Mouse (Mus musculus) CD8-positive naive resting alpha-beta T cell, adult 2 months (primary cell): ENCODE results near the gene Usp40.
"Not testable (repeated sequence)": the region's sequence is repeated elsewhere in the genome, so short reads cannot be mapped to it uniquely, and the experiment has no call there.

Experiments used
- DNase-seq, 2 experiments: peaks; one replicate each; pipeline ENCODE4 v3.0.0; 2022; ENCODE audit warnings: low read depth in 2 of 2, low spot score in 2 of 2

Gene Usp40

DNA sequence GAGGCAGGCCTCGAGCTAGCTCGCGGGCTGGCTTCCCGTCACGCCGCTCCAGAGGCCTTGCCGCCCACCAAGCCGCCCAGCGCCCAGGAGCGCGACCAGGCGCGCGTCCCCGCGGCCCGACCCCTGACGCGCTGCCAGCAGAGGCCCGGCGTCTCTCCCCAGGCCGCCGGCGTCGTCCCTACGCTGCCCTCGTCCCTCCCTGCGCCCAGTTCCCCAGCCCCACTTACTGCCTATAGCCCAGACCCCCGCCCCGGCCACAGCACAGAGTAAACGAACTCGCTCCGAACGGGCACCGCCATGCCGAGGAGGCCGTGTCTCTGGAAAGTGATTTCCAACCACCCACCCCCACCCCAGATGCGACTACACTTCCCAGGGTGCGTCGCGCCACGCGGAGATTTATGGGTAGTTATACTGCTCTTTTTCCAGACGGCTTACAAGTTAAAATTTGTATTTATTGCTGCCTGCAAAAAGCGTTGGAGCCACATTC is at the start of gene Usp40:
TSS of gene Usp40 (minus strand) at position 341 of the 487 bp plus-strand sequence.
- DNase-seq: peak; percentile 51 to 76

DNA sequence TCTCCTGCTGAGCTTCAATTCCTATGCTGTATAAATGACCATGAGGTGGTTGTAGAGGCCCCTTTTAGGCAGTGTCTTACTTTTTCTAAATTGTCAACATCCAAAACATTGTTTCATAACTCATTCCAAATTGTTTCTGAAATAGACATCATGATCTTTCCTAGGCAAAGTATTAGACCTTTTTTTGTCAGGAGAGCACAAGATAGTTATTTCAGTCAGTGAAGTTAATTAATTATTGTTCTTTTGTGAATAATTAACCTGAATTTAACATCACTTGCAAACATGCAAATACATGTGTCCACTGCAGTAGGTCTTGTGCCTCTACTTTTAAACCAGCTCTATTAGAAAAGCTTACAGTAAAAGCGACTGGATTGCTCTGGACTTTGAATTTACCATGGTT is 46.7 kb upstream of the Usp40 start, which contains the start of gene Ugt1a10:
TSS of gene Ugt1a10 (plus strand) at position 301 of the 400 bp plus-strand sequence.
- no peak for DNase-seq

DNA sequence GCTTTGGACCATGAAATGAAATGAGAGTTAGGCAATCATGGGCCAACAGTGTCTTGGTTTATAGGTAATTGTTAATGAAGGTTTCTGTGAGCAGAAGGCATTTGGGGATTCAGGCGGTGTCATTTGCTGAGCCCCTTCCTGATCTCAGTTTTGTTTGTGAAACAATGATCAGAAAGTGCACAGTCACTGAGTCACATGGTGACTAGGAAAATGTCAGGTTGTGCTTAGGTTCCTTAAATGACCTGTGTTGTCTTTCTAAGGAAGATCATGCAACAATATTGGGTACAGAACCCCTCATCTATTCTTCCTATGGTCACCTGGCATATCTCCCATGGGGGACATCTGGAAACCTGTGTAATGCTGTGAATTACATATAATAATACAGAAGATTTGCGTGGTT is 39.1 kb upstream of the Usp40 start:
- not testable (repeated sequence) for DNase-seq

DNA sequence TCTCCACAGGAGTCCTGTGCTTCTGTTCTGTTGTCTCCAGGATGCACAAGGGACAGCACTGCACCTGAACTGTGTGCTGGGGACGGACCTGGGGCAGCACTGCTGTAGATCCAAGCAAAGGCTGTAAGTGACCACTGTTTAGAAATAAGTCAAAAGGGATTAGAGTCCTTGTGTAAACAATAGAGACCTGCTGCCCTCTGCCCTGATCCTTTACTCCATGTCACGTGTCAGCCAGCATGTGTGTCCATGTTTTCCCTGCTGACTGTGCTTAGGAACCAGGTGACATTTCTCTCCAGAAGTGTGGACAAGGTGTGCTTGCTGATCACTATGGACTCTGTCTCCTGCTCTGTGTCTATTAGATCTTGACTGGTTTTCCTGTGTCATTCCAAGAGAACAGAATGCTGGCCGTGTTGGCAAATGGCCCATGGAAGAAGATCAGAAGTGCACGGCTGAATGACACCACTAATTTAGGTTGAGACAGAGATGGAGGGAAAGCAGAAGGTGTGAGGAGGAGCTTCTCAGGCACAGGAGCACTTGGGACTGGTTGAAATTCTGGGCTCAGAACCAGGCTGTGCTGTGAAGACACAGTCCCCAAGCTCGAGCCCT is 36.6 kb upstream of the Usp40 start:
- DNase-seq: not testable (repeated sequence)

DNA sequence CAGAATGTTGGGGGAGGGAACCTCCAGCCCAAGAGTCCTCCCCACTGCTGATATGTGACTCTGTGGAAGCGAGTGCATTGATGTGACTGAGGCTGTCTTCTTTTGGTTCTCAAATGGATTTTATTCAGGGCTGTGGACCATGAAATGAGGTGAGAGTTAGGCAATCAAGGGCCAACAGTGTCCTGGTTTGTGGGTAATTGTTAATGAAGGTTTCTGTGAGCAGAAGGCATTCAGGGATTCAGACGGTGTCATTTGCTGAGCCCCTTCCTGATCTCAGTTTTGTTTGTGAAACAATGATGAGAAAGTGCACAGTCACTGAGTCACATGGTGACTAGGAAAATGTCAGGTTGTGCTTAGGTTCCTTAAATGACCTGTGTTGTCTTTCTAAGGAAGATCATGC is 34.7 kb upstream of the Usp40 start:
- DNase-seq: not testable (repeated sequence)

DNA sequence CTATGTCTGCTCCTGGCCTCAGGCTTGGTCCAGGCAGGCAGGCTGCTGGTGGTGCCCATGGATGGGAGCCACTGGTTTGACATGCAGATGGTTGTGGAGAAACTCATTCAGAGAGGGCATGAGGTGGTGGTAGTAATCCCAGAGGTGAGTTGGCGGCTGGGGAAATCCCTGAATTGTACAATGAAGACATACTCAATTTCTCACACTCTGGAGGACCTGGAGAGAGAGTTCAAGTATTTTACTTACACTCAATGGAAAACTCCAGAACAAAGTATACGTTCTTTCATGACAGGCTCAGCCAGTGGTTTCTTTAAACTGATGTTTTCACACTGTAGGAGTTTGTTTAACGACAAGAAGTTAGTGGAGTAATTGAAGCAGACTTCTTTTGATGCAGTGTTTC is 16.9 kb upstream of the Usp40 start:
- not testable (repeated sequence) for DNase-seq

DNA sequence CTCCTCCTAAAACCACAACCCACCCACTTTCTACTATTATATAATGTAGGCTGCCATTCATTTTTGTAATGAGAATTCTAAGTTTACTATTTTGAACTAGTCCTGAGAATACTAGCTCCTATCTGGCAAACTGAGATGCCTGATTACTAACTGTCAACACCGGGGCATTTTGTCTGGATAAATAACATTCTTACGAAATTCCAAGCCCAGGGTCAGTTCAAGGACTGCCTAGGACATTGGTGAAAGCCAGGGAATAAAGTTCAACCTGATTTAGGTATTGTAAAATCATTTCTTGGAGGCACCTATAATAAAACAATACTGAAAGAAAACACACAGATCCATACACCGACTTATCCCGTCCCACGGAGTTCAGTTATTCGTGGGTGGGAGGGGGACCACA is 7.0 kb upstream of the Usp40 start:
- DNase-seq: no peak

DNA sequence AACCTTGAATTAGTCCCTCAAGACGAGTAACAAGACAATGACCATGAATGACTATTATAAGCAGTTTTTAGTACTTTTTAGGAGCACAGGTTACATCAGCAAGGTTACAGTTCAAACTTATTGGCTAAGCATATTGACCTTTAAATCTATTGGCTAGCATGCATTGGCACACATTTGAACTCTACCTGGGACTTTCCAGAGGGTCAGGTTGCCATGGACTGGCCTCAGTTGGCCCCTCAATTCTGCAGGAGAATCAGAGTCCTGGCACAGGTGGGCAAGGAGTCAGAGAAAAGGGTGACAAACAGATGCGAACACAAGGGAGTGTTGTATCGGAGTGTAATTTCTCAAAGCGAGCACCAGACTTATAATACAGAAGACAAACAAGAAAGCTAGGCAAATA is 6.3 kb upstream of the Usp40 start:
- DNase-seq: no peak

DNA sequence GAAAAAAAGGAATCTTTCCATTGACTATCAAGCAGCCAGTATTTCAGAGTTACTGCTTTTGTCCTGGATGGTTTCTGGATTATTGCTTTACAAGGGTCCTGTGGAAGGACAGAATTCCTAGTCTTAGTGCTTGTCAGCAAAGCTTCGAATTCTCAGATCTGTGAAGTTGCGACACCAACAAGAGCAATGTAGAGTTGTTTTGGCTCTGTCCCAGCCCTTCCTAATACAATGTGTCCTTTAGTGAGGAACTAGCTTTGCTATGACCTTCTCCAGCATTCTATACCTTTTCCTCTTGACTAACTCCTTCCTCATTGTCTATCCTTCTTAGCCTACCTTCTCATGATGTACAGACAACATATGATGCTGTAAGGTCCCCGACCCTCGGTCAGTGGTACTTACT is 5.8 kb upstream of the Usp40 start:
- DNase-seq: no peak

DNA sequence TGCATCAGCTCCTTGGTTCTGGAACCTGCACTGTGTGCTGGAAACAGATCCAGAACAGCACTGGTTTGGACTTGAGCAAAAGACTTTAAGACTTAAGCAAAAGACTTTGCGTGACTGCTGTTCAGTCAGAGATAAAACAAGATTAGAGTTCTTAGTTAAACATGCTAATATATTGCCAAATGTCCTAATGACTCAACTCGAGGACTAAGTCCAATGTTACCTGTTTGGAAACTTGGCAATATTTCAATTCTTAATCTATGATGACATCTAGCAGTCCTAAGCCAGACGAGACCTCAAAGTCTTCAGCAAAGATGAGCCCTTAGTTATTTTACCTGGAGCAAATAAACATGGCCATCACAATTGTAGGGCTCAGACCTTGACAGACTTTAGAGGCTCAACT is 5.4 kb upstream of the Usp40 start:
- no peak for DNase-seq

DNA sequence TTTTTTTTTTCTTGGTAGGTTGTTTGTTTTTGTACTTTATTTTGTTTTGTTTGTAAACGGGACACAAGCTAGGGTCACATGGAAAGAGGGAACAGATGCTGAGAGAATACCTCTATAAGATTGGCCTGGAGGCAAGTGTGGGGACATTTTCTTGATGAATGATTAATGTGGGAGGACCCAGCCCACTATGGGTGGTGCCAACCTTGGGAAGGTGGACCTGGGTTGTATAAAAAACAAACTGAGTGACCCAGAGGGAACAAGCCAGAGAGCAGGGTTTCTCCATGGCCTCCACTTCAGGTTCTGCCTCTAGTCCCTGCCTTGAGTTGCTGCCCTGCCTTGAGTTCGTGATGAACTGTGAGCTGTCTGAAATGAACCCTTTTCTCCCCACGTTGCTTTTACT is 1.2 kb upstream of the Usp40 start:
- DNase-seq: no peak

DNA sequence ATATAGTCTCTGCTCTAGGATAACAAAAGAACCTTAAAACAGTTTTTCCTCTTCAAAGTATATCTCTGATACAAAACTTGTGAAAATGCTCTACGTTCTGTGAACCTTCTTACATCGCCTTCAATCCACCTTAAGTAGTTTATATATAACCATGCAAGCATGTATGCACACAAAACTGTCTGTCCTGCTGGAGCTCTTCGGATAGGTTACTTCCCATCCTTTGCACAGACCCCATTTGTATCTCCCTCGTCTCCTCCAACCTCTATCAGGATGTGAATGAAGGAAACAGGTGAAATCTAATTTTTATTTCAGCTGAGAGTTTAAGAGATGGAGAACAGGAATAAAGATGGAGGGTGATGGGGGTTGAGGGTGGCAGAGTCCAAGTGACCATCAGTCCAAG is 384 bp upstream of the Usp40 start:
- DNase-seq: no peak

DNA sequence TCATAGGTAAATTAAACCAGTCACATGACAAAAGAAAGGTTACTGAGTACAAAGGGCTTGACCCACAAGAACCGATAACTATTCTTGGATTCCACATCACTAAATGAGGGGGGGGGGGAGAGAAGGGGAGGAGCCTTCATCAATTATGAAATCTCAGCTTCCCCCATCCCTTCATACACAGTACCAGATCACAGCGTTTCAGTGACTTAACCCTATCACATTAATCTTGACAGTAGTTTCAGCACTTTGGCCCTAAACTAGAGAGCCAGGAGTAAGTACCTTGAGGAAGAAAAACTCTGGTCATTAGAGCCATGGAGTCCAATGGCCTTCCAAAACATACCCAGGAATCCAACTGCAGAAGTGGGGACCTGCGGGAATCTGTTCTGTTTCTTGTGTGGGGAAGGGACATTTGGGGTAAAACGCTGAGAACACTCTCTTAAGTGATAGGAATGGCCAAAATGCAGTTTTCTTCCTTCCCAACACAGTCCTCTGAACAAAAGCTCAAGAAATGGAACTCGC is 600 bp downstream of the Usp40 start:
- DNase-seq: no peak

DNA sequence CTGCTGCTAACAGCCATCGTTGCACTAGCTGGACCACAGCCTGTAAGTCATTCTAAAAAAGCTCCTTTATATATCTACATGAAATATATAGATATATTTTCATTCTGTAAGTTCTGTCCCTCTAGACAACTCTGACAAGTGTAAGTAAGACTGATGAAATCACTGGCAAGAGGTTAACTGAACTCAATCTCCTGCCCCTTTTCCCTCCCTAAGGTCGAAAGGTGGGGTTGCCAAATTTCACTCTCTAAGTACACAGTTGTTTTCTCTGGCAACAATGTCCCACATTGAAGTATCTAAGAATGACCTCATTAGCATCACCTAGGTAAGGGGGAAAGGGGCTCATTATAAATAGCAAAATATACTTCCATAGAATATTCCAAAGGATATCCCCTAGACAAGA is 15.6 kb downstream of the Usp40 start:
- no peak for DNase-seq

DNA sequence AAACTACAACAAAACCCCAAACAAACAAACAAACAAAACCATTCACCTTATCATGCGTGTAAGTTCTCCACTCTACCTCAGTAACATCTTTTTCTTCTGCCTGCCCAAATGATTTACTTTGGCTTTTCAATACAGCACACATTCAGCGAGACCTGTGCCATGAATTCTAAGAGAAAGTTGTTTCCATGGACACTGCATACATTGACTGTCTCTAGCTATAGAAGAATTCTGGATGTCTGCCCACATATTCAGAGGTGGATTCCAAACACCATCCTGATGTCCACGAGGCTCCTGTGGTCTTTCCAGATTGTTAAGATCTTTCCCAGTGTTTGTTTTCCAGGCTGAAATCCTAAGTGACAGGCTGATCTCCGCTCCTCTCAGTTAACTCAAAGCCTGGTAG is 26.1 kb downstream of the Usp40 start:
- DNase-seq: no peak

DNA sequence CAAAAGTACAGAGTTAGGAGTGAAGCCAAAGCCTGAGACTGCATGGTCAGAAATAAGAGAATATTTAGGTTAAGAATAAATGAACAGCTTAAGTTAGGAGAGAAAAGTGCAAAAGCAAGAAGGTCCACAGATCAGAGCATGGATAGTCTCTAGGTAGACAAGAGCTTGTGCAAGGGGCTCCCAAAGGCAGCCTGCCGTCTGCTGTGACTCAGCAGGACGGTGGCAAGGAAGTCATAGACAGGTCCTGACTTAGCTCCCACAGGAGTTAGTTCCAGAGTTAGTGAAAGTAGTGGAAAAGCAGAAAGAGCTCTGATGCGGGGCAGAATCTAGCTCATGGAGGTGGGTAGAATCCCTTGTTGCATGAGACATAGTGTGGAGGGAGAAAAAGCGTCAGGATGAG is 38.0 kb downstream of the Usp40 start:
- no peak for DNase-seq

DNA sequence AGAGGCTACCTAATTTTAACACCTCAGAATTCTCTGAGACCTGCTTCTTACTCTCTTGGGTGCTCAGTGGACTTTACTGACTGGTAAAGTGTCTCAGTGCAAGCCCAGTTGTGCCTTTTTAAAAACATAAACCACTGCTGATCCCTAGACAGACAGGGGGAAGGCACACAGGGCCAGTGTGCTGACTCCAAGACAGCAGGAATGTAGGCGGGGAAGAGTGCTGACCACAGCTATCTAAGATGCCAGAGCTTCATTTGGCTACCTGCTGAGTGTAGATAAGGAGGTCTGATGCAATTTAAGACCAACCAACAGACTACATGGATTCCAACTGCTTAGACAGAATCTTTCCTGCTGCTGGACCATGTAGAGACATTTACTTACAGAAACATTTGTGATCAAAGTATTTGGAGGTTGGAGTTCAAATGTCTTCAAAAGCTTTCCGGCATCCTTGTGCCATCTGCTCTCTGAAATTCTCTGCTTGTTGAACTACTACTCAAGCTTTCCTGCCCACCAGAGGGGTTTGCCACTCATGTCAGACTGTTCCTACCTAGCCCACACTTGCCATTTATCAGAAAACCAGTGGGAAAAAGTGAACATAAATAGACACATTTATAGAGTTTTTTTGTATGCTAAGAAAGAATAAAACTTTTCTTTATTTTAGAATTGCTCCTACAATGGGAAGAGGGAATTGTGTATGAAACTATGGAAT is 46.7 kb downstream of the Usp40 start:
- DNase-seq: no peak

DNA sequence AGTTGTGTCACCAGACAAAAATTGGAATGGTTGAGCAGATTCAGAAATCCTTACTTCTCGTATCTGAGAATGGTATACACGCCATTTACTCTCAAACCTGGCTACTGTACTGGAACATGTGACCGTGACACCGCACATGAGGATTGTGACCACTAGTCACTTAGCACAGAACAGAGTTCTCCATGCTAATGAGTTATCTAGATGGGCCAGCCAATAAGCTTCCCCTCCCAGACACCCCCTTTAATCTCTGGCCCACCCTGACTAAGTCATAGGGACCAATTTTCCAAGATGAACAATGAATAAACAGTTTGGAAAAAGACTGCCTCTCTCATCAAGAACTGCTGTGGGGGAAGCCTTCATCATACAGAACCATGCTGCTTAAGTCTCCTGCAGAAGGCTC is 47.6 kb downstream of the Usp40 start:
- DNase-seq: no peak

DNA sequence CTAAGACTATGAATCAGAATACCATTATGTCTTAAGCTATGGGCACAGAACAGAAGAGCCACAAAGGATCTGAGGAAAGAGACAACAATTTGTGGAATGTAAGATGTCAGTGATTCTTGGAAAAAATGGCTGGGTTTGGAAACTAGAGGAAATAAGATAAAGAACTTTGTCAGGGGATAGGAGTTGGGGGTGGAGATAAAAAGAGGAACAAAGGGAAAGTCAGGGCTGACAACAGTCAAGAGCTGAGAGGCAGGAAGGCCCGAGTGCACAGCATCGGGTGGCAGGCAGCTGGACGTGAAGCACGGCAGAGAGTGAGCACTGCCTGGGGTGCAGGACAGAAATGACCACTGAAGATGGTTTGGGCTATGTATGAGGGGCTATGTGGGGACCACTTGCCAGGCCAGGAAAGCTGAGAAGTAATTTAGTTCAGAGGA is 48.3 kb downstream of the Usp40 start:
- DNase-seq: no peak

DNA sequence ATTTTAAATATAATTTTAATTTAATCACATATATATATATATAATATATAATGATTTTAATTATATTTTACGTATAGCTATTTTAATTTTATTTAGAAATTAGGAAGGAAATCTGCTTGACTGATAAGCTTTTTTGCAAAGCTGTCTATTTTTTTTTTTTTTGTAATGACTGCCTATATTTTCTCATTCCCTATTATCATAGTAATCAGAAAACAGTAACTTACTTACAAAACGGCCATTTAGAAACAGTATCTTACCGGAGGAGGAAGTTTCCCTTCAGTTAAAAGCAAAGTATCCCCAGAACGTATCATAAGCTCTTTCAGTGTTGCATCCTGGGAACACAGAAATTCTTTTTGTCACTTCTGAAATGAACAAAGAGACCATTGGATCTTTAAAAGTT is 48.8 kb downstream of the Usp40 start:
- DNase-seq: no peak

DNA sequence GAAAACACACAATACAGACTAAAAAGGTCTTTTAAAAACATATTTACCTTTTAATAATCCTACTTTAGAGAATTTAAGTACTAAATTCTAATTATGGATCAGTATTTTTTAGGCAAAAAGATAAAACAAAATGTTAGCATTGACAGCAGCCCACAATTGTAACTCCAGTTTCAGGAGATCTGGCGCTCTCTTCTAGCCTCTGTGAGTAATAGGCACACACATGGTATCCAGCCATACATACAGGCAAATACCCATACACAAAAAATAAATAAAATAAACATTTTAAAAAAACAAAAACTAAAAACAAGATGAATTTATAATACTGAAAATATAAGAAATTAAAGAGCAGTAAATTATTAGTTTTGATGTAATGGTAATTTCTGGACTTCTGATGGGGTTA is 49.4 kb downstream of the Usp40 start:
- DNase-seq: no peak

DNA sequence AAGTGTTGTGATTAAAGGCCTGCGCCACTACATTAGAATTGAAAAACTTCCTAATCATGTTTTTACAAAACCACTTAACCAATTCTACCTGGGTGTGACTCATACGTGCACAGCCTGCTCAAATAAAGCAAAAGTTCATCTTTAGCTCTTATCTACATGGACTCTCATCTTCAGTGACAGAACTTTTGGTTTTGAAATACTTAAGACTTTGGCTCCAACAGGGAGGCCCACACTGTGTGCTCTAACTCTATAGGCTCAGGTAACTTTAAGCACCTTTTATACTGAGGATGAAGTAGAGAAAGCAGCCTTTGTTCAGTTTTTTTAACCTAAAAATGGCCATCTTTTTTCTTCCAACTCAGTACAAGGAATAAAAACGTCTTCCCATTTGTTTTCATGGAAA is 55.3 kb downstream of the Usp40 start:
- no peak for DNase-seq

DNA sequence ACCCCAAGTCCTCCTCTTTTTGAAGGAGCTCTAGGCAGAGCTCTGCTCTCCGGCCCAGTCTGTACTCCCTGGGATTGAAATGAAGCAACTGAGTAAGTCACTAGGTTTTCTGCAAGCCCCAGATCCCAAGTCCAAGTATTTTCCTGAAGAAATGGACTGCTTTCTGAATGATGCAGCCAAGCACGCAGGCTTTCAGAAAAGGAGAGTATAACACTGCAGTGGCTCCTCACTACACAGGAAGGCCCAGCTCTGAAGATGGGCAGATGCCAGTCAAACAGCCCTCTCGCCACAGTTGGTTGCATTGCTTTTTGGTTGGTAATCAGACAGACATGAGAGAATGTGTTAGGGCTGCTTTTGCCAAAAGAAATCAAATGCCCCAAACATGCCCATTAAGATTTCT is 56.7 kb downstream of the Usp40 start:
- no peak for DNase-seq
